Comparison of ENCODE assay signal across 11 mouse cellular contexts in genomic region chr15:78863852-78864253, GRCm38 (mm10). TPM values are rescaled to one million over a fixed set of nuclear protein-coding genes. Genes with fewer than 3 reads are reported as not detected.
A peak's percentile ranks its signal among the peaks of the same experiment; 100 is the strongest.
DNase-seq lines count a peak whose midpoint lies in the region; ATAC-seq and TF ChIP-seq lines count a peak whose summit lies in the region.
"Had no signal": no experiment of that assay in that cellular context is flagged by ENCODE, and none has a peak within 500 bp of the region (broad histone marks: within the 10 kb centered on the region; RNA-seq: fewer than 3 reads in every experiment).

No protein-coding gene starts in this region.

- TF ChIP-seq RAD21 in MEL (IDR thresholded peaks at IDR 0.05; ENCODE audit: low read depth, low read length), result no peak

- TF ChIP-seq POLR2A in MEL (IDR thresholded peaks at IDR 0.05; ENCODE audit: control insufficient read depth in 1 of 2, insufficient read depth in 1 of 2, low read depth in 1 of 2, low read length in 2 of 2, poor library complexity in 1 of 2), result 0 out of 4 replicates have a peak, but pooled peaks of 1 of the 2 experiments have one; percentile 30
- no peak for TF ChIP-seq POLR2A in limb, embryonic 14.5 days (IDR thresholded peaks at IDR 0.05; ENCODE audit: borderline replicate concordance, extremely low read depth, insufficient read depth, insufficient read length)

- H3K27ac ChIP-seq in kidney, embryonic 15.5 days, result peak overlapping the region; percentile 66
- no peak overlapping the region for H3K27ac ChIP-seq in MEL (ENCODE audit: control insufficient read depth, low read depth, low read length)
- H3K27ac ChIP-seq in limb, embryonic 14.5 days (replicated peaks; ENCODE audit: low read depth, low read length), result 0 out of 2 replicates have a peak overlapping the region, but pooled peaks have one; percentile 26
- peak overlapping the region; percentile 53 for H3K27ac ChIP-seq in stomach, embryonic 16.5 days (ENCODE audit: low read length)

- no peak for DNase-seq in kidney, adult 9 months
- peak; percentile 62 for DNase-seq in MEL (ENCODE audit: low read depth, low spot score)
- no peak for DNase-seq in limb, embryonic 14.5 days (ENCODE audit: low spot score)
- no peak for DNase-seq in adrenal gland, adult 2 months
- no peak for DNase-seq in right cerebral cortex, postnatal 10 days (ENCODE audit: low spot score in 2 of 2)

- no peak for TF ChIP-seq EP300 in MEL (IDR thresholded peaks at IDR 0.05; ENCODE audit: low read depth in 1 of 2, low read length in 2 of 2)

- H3K9me3 ChIP-seq in kidney, embryonic 15.5 days (replicated peaks), result no peaks in the 10 kb centered on the region
- no peaks in the 10 kb centered on the region for H3K9me3 ChIP-seq in MEL (replicated peaks; ENCODE audit: insufficient read depth, low read length)
- H3K9me3 ChIP-seq in limb, embryonic 14.5 days (ENCODE audit: control insufficient read depth, low read length), result no peaks in the 10 kb centered on the region
- H3K9me3 ChIP-seq in stomach, embryonic 16.5 days (replicated peaks; ENCODE audit: control insufficient read depth, low read length), result no peaks in the 10 kb centered on the region

- no peaks in the 10 kb centered on the region for H3K27me3 ChIP-seq in kidney, embryonic 15.5 days
- H3K27me3 ChIP-seq in MEL (ENCODE audit: control insufficient read depth in 1 of 2, insufficient read depth in 2 of 2, low read length in 2 of 2), result no peaks in the 10 kb centered on the region
- H3K27me3 ChIP-seq in limb, embryonic 14.5 days (ENCODE audit: control insufficient read depth, insufficient read depth, low read length), result no peaks in the 10 kb centered on the region
- no peaks in the 10 kb centered on the region for H3K27me3 ChIP-seq in stomach, embryonic 16.5 days (ENCODE audit: control insufficient read depth, insufficient read depth, low read length)

- peaks cover 33% of the 10 kb centered on the region for H3K4me1 ChIP-seq in kidney, embryonic 15.5 days
- peaks cover 7 to 14% of the 10 kb centered on the region in 2 experiments for H3K4me1 ChIP-seq in MEL (ENCODE audit: control insufficient read depth in 1 of 2, insufficient read depth in 2 of 2, low read length in 2 of 2)
- peaks cover 9% of the 10 kb centered on the region; the same call in 1 of the 2 replicates for H3K4me1 ChIP-seq in limb, embryonic 14.5 days (ENCODE audit: control insufficient read depth, insufficient read depth, low read length)
- peaks cover 30% of the 10 kb centered on the region for H3K4me1 ChIP-seq in stomach, embryonic 16.5 days (ENCODE audit: control insufficient read depth, insufficient read depth, low read length)

- H3K9ac ChIP-seq in kidney, embryonic 15.5 days, result no peak overlapping the region
- H3K9ac ChIP-seq in MEL (ENCODE audit: control insufficient read depth, low read depth, low read length, poor library complexity, severe bottlenecking), result peak overlapping the region; percentile 36
- no peak overlapping the region for H3K9ac ChIP-seq in limb, embryonic 14.5 days (ENCODE audit: low read depth, low read length, severe bottlenecking)
- 0 out of 2 replicates have a peak overlapping the region, but pooled peaks have one; percentile 27 for H3K9ac ChIP-seq in stomach, embryonic 16.5 days (ENCODE audit: low read length)

- ATAC-seq in kidney, embryonic 15.5 days (replicated peaks; ENCODE audit: low FRiP score), result peak; percentile 57
- no peak for ATAC-seq in limb, embryonic 14.5 days (ENCODE audit: low FRiP score, low read depth)
- ATAC-seq in stomach, embryonic 16.5 days (ENCODE audit: insufficient read depth, low FRiP score), result no peak
- ATAC-seq in megakaryocyte-erythroid progenitor cell, adult 5-6 weeks (replicated peaks; ENCODE audit: low FRiP score, low TSS enrichment, poor library complexity, severe bottlenecking), result no peak

- no peak for TF ChIP-seq CTCF in MEL (IDR thresholded peaks at IDR 0.05 in 2 of 3, conservative IDR thresholded peaks at IDR 0.05 in 1 of 3; ENCODE audit: control insufficient read depth in 1 of 3, insufficient read depth in 1 of 3, low read depth in 2 of 3, low read length in 3 of 3, poor library complexity in 1 of 3, severe bottlenecking in 1 of 3)

- 47% methylated on average over 13 of the region's 13 CpGs for WGBS in kidney, embryonic 15.5 days
- 37% methylated on average over 12 of the region's 13 CpGs for WGBS in limb, embryonic 14.5 days
- WGBS in stomach, embryonic 16.5 days, result 51% methylated on average over 13 of the region's 13 CpGs

- no peaks in the 10 kb centered on the region for H3K79me2 ChIP-seq in MEL (ENCODE audit: control insufficient read depth, insufficient read depth, low read length, poor library complexity)

- H3K36me3 ChIP-seq in kidney, embryonic 15.5 days, result no peaks in the 10 kb centered on the region
- peaks cover 0 to 5% of the 10 kb centered on the region in 2 experiments; a peak in 1 of 4 replicates for H3K36me3 ChIP-seq in MEL (ENCODE audit: control insufficient read depth in 1 of 2, insufficient read depth in 2 of 2, low read length in 2 of 2)
- no peaks in the 10 kb centered on the region for H3K36me3 ChIP-seq in limb, embryonic 14.5 days (ENCODE audit: control insufficient read depth, insufficient read depth, low read length)
- no peaks in the 10 kb centered on the region for H3K36me3 ChIP-seq in stomach, embryonic 16.5 days (ENCODE audit: control insufficient read depth, insufficient read depth, low read length)

- 0 out of 2 replicates have a peak overlapping the region, but pooled peaks have one; percentile 1 for H3K4me3 ChIP-seq in kidney, embryonic 15.5 days (replicated peaks)
- H3K4me3 ChIP-seq in MEL (ENCODE audit: control insufficient read depth in 1 of 2, insufficient read depth in 1 of 2, low read depth in 2 of 2, low read length in 2 of 2), result peak overlapping the region; percentile 33 to 36
- no peak overlapping the region for H3K4me3 ChIP-seq in limb, embryonic 14.5 days (replicated peaks; ENCODE audit: low read length)
- H3K4me3 ChIP-seq in stomach, embryonic 16.5 days (replicated peaks; ENCODE audit: low read length), result no peak overlapping the region

- peak overlapping the region; percentile 28 for H3K4me2 ChIP-seq in kidney, embryonic 15.5 days
- H3K4me2 ChIP-seq in limb, embryonic 14.5 days (replicated peaks; ENCODE audit: low read depth, low read length, severe bottlenecking), result no peak overlapping the region
- H3K4me2 ChIP-seq in stomach, embryonic 16.5 days (ENCODE audit: low read depth, low read length), result no peak overlapping the region

RNA-seq across cellular contexts. Expression of gene Lgals2, which starts 8.5 kb away (rescaled TPM):
- 0.60 and 1.8 TPM in 2 replicates for polyA plus RNA-seq in kidney, embryonic 15.5 days (2015; fragmentation: Nextera tagmentation; extraction: Ambion mirVana)
- total RNA-seq in MEL (2012; rRNA removed), result not detected in 2 replicates
- polyA plus RNA-seq in MEL (2012; ENCODE audit: insufficient read depth in 1 of 2, insufficient read length in 2 of 2, low read depth in 1 of 2, low replicate concordance in 2 of 2, missing spikeins in 1 of 2), result not detected
- 0.65 and 0.72 TPM in 2 replicates for polyA plus RNA-seq in limb, embryonic 14.5 days (2012; rRNA removed)
- 0.58 TPM in 1 of 2 replicates, not detected in the other for polyA plus RNA-seq in limb, embryonic 14.5 days (2014; fragmentation: Nextera tagmentation; extraction: Ambion mirVana)
- 86.6 and 122 TPM in 2 replicates for polyA plus RNA-seq in stomach, embryonic 16.5 days (2015; fragmentation: Nextera tagmentation; extraction: Ambion mirVana)
- not detected in 2 replicates for total RNA-seq in megakaryocyte-erythroid progenitor cell, adult 5-6 weeks (2014; fragmentation: Nextera tagmentation)
- total RNA-seq in megakaryocyte-erythroid progenitor cell, adult 5-6 weeks (2017), result not detected in 2 replicates
- total RNA-seq in adrenal gland, adult 2 months (2021), result 1 to 10 TPM in 1 of 2 experiments, under 1 TPM in 1; 0.52 to 1.8 TPM
- 0.73 and 0.74 TPM in 2 replicates for polyA plus RNA-seq in adrenal gland, adult 2 months (2012; rRNA removed)
- total RNA-seq: layer of hippocampus, adult 8-10 months; neutrophil, adult 5-6 weeks had no signal

RNA-seq across cellular contexts. Expression of gene Gga1, which starts 13.1 kb away (rescaled TPM):
- 49.5 and 55.5 TPM in 2 replicates for polyA plus RNA-seq in kidney, embryonic 15.5 days (2015; fragmentation: Nextera tagmentation; extraction: Ambion mirVana)
- 16.1 and 18.2 TPM in 2 replicates for total RNA-seq in MEL (2012; rRNA removed)
- polyA plus RNA-seq in MEL (2012; ENCODE audit: insufficient read depth in 1 of 2, insufficient read length in 2 of 2, low read depth in 1 of 2, low replicate concordance in 2 of 2, missing spikeins in 1 of 2), result 10 to 100 TPM in 1 of 2 experiments, not detected in 1; 48.1 TPM
- 60.6 and 80.6 TPM in 2 replicates for polyA plus RNA-seq in limb, embryonic 14.5 days (2012; rRNA removed)
- polyA plus RNA-seq in limb, embryonic 14.5 days (2014; fragmentation: Nextera tagmentation; extraction: Ambion mirVana), result 43.6 and 45.0 TPM in 2 replicates
- polyA plus RNA-seq in stomach, embryonic 16.5 days (2015; fragmentation: Nextera tagmentation; extraction: Ambion mirVana), result 48.4 and 51.4 TPM in 2 replicates
- 30.0 and 47.6 TPM in 2 replicates for total RNA-seq in megakaryocyte-erythroid progenitor cell, adult 5-6 weeks (2014; fragmentation: Nextera tagmentation)
- 7.8 and 10.9 TPM in 2 replicates for total RNA-seq in megakaryocyte-erythroid progenitor cell, adult 5-6 weeks (2017)
- 10 to 100 TPM; 51.9 to 56.2 TPM for total RNA-seq in adrenal gland, adult 2 months (2021)
- 138 and 147 TPM in 2 replicates for polyA plus RNA-seq in adrenal gland, adult 2 months (2012; rRNA removed)

RNA-seq across cellular contexts. Expression of gene Cdc42ep1, which starts 21.4 kb away (rescaled TPM):
- polyA plus RNA-seq in kidney, embryonic 15.5 days (2015; fragmentation: Nextera tagmentation; extraction: Ambion mirVana), result 46.2 and 51.1 TPM in 2 replicates
- total RNA-seq in MEL (2012; rRNA removed), result 0.04 TPM in 1 of 2 replicates, not detected in the other
- 1 to 10 TPM in 1 of 2 experiments, not detected in 1; 1.7 TPM for polyA plus RNA-seq in MEL (2012; ENCODE audit: insufficient read depth in 1 of 2, insufficient read length in 2 of 2, low read depth in 1 of 2, low replicate concordance in 2 of 2, missing spikeins in 1 of 2)
- 25.2 and 34.3 TPM in 2 replicates for polyA plus RNA-seq in limb, embryonic 14.5 days (2012; rRNA removed)
- 23.1 and 24.3 TPM in 2 replicates for polyA plus RNA-seq in limb, embryonic 14.5 days (2014; fragmentation: Nextera tagmentation; extraction: Ambion mirVana)
- polyA plus RNA-seq in stomach, embryonic 16.5 days (2015; fragmentation: Nextera tagmentation; extraction: Ambion mirVana), result 47.9 and 52.2 TPM in 2 replicates
- total RNA-seq in megakaryocyte-erythroid progenitor cell, adult 5-6 weeks (2014; fragmentation: Nextera tagmentation), result 0.77 TPM in 1 of 2 replicates, not detected in the other
- not detected in 2 replicates for total RNA-seq in megakaryocyte-erythroid progenitor cell, adult 5-6 weeks (2017)
- total RNA-seq in adrenal gland, adult 2 months (2021), result 10 to 100 TPM; 36.9 to 57.2 TPM
- polyA plus RNA-seq in adrenal gland, adult 2 months (2012; rRNA removed), result 100 and 122 TPM in 2 replicates
- total RNA-seq: neutrophil, adult 5-6 weeks had no signal

RNA-seq across cellular contexts. Expression of gene Gm49510, which starts 35.6 kb away (rescaled TPM):
- 0.14 and 0.60 TPM in 2 replicates for polyA plus RNA-seq in kidney, embryonic 15.5 days (2015; fragmentation: Nextera tagmentation; extraction: Ambion mirVana)
- 0.27 TPM in 1 of 2 replicates, not detected in the other for total RNA-seq in MEL (2012; rRNA removed)
- polyA plus RNA-seq in MEL (2012; ENCODE audit: insufficient read depth in 1 of 2, insufficient read length in 2 of 2, low read depth in 1 of 2, low replicate concordance in 2 of 2, missing spikeins in 1 of 2), result under 1 TPM in 1 of 2 experiments, not detected in 1; 0.17 TPM
- 0.19 and 0.20 TPM in 2 replicates for polyA plus RNA-seq in limb, embryonic 14.5 days (2012; rRNA removed)
- 0.92 and 1.5 TPM in 2 replicates for polyA plus RNA-seq in limb, embryonic 14.5 days (2014; fragmentation: Nextera tagmentation; extraction: Ambion mirVana)
- 0.32 and 0.46 TPM in 2 replicates for polyA plus RNA-seq in stomach, embryonic 16.5 days (2015; fragmentation: Nextera tagmentation; extraction: Ambion mirVana)
- total RNA-seq in megakaryocyte-erythroid progenitor cell, adult 5-6 weeks (2014; fragmentation: Nextera tagmentation), result not detected in 2 replicates
- total RNA-seq in megakaryocyte-erythroid progenitor cell, adult 5-6 weeks (2017), result 2.6 TPM in 1 of 2 replicates, not detected in the other
- not detected for total RNA-seq in adrenal gland, adult 2 months (2021)
- polyA plus RNA-seq in adrenal gland, adult 2 months (2012; rRNA removed), result not detected in 2 replicates
- total RNA-seq: adrenal gland, postnatal 36 days had no signal

RNA-seq across cellular contexts. Expression of gene Sh3bp1, which starts 35.7 kb away (rescaled TPM):
- polyA plus RNA-seq in kidney, embryonic 15.5 days (2015; fragmentation: Nextera tagmentation; extraction: Ambion mirVana), result 34.4 and 41.6 TPM in 2 replicates
- total RNA-seq in MEL (2012; rRNA removed), result 17.1 and 21.0 TPM in 2 replicates
- 10 to 100 TPM in 1 of 2 experiments, not detected in 1; 80.2 TPM for polyA plus RNA-seq in MEL (2012; ENCODE audit: insufficient read depth in 1 of 2, insufficient read length in 2 of 2, low read depth in 1 of 2, low replicate concordance in 2 of 2, missing spikeins in 1 of 2)
- polyA plus RNA-seq in limb, embryonic 14.5 days (2012; rRNA removed), result 127 and 202 TPM in 2 replicates
- 51.7 and 54.9 TPM in 2 replicates for polyA plus RNA-seq in limb, embryonic 14.5 days (2014; fragmentation: Nextera tagmentation; extraction: Ambion mirVana)
- 42.1 and 44.5 TPM in 2 replicates for polyA plus RNA-seq in stomach, embryonic 16.5 days (2015; fragmentation: Nextera tagmentation; extraction: Ambion mirVana)
- total RNA-seq in megakaryocyte-erythroid progenitor cell, adult 5-6 weeks (2014; fragmentation: Nextera tagmentation), result 31.8 and 53.7 TPM in 2 replicates
- total RNA-seq in megakaryocyte-erythroid progenitor cell, adult 5-6 weeks (2017), result 11.4 and 11.6 TPM in 2 replicates
- total RNA-seq in adrenal gland, adult 2 months (2021), result 10 to 100 TPM in 1 of 2 experiments, 1 to 10 TPM in 1; 4.6 to 11.0 TPM
- 54.1 and 60.0 TPM in 2 replicates for polyA plus RNA-seq in adrenal gland, adult 2 months (2012; rRNA removed)

Comparison
In these comparisons a context has a peak if more than half of its experiments do, and no peak if none do; other contexts are left out.
1. H3K4me3 ChIP-seq: peak in kidney, embryonic 15.5 days (single experiment) and MEL (2 of 2); none in limb, embryonic 14.5 days (single experiment) and stomach, embryonic 16.5 days (single experiment).
2. H3K9ac ChIP-seq: peak in MEL (single experiment) and stomach, embryonic 16.5 days (single experiment); none in kidney, embryonic 15.5 days (single experiment) and limb, embryonic 14.5 days (single experiment).
3. RNA of gene Lgals2, which starts 8.5 kb away (polyA plus RNA-seq): 86.6 to 122 TPM in stomach, embryonic 16.5 days; 0.60 to 1.8 TPM in kidney, embryonic 15.5 days, 0.73 to 0.74 TPM in adrenal gland, adult 2 months, 0.58 to 0.72 TPM in limb, embryonic 14.5 days and not detected in MEL; every median in the first group is over 10 times any median in the second.
4. RNA of gene Cdc42ep1, which starts 21.4 kb away (polyA plus RNA-seq): 100 to 122 TPM in adrenal gland, adult 2 months, 46.2 to 51.1 TPM in kidney, embryonic 15.5 days, 47.9 to 52.2 TPM in stomach, embryonic 16.5 days and 23.1 to 34.3 TPM in limb, embryonic 14.5 days; 1.7 TPM in MEL; every median in the first group is over 4 times any median in the second.